Mouse (Mus musculus) thymus, postnatal 10 days (tissue): ENCODE measurements around the gene Tmprss9.

Source experiments
- DNase-seq, 2 experiments: peaks; one replicate each; pipeline ENCODE4 v3.0.0; 2021; ENCODE audit warnings: low spot score in 2 of 2

Gene Tmprss9

DNA sequence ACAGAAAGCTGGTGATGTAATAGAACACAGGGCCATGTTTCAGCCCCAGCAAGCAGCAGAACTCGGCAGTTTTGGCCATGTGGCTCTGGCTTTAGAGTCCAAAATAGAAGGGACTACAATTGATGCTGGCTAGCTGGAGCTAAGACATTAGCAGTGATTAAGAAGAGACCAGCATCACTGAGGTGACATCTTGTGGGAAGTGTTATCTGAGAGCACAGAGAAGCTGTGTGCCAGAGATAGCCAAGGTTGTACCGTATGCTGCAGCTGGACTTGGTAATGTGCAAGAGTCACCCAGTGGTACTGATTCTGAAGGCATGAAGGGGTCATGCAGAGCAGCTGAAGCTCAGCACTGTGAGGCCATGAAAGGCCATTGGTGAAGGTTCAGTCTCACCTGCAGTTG, 43.6 kb downstream of the Tmprss9 start:
- no peak for DNase-seq

DNA sequence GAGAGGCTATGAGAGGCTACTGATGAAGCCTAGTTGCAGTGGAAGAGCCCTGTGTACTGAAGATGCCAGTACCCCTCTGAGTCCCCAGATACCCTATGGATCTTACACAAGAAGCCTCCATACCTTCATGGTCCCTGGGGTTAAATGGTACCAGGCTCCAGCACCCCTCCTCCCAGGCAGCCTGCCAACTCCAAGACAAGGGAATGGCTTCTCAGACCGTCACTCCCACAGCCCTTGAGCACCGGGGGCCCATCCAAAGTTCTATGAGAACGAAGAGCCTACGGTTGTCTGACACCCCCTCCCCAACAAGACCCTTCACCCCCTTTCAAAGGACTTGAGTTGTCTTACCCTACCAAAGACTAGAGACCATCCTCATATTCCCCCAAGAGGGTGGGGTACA, 44.1 kb downstream of the Tmprss9 start:
- DNase-seq: no peak

DNA sequence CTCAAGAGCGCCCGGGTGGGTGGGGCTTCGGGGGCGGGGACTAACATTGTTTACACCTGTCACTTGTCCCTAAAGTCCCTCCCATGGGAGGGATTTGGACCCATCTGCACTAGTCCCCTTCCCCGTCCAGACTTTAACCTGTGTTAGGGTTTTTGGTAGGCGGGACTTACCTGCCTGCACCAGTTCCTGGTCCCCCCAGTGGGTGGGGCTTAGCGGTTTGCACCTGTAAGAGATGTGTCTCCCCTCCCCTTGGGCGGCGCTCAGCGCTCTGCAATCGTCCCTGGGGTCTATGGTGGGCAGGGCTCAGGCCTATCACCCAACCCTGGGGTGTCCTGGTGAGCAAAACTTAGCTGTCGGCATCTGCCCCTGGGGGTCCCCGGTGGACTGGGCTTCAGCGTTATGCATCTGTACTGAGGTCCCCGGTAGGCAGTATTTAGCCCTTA, 45.7 kb downstream of the Tmprss9 start:
- DNase-seq: no peak

DNA sequence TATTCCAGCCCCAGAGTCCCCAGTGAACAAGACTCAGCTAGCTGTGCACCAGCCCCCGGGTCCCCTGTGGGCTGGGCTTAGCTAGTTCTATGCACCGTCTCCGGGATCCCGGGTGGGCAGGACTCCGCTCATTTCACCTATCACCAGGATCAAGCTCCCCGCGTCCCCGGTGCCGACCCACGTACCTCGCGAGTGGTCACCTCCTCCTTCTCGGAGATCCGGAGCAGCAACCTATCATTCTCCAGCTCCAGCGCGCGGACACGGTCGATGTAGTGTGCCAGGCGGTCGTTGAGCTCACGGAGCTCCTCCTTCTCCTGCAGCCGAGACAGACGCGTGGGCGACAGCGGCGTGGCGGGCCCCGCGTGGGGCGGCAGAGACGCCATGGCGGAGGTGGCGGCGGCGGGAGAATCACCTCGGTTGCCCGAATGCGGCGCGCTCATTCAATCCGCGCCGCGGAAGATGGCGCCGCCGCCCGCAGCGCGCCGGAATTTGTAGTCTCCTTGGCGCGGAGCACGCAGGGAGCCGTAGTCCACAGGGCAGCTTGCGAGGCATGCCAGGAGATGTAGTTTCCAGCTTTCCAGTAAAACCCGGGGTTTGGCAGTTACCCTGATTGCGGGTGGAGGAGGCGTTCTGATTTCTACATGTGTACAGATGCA, 46.3 kb downstream of the Tmprss9 start, which contains the start of gene Lmnb2:
Gene Lmnb2 (minus strand): TSS at position 467 of the 656 bp plus-strand sequence.
- DNase-seq: peak; percentile 38 to 58

DNA sequence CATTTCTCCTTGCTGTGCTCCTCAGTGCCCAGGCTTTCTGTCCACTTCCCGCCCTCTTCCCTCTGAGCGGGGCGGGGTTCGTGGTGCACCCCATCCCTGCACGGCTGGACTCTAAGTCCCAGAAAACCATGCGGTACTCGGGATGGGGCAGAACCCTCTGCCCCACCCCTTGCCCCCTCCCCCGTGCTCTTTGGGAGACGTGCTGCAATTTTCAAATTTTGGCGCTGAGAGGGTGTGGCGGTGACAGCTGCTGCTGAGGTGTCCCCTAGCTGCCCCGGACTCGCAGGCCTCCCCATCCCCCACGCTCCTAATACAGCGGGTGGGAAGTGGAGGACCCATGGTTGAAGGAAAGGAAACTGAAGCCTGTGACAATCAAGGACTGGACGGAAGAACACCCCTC, 50.3 kb downstream of the Tmprss9 start:
- no peak for DNase-seq

DNA sequence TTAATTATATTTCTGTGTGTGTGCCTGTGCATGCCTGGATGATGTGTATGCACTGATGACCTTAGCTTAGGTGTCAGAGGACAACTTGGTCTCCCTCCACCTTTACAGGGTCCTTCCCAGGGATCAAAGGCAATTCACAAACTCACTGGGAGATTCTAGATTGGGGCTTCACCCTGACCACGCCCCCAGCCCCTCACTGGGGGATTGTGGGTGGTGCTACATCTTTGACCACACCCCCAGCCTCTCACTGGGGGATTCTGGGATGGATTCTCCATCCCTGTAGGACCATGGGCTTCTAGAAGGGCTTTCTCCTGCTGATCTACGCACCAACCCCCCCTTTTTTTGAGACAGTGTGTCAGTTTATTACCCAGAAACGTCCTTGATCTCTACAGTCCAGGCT, 53.8 kb downstream of the Tmprss9 start:
- no peak for DNase-seq

DNA sequence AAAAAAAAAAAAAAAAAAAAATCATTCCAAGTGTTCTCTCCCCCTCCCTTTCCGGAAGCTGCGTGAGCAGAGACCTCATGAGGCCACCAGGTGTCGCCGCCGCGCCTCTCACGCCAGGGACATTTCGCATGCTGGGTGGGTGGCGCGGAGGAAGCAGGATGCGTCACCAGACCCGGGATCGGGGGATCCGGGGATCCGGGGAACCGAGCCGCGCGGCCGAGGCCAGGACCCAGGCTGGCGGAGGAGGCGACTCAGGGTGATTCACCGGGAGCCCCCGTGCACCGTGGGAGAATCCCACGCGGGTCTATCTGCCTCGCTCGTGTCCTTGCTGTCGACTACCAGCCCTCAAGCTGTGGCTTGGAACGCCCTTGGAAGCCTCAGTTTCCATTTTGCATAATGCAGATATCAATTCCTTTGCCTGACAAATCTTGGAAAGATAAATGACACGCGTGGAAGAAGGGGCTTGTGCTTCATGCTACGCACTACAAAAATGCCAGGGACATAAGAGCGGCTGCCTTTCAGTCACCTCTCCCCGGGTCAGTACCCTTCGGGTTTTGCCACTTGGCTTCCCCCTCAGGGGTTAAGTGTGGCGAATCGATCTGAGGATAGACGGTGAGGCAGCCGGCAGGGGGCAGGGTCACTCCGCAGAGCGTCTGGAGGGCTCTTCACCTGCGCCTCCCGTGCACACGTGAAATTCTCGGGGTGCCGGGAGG, 57.1 kb downstream of the Tmprss9 start:
- peak; percentile 84 to 91 for DNase-seq

DNA sequence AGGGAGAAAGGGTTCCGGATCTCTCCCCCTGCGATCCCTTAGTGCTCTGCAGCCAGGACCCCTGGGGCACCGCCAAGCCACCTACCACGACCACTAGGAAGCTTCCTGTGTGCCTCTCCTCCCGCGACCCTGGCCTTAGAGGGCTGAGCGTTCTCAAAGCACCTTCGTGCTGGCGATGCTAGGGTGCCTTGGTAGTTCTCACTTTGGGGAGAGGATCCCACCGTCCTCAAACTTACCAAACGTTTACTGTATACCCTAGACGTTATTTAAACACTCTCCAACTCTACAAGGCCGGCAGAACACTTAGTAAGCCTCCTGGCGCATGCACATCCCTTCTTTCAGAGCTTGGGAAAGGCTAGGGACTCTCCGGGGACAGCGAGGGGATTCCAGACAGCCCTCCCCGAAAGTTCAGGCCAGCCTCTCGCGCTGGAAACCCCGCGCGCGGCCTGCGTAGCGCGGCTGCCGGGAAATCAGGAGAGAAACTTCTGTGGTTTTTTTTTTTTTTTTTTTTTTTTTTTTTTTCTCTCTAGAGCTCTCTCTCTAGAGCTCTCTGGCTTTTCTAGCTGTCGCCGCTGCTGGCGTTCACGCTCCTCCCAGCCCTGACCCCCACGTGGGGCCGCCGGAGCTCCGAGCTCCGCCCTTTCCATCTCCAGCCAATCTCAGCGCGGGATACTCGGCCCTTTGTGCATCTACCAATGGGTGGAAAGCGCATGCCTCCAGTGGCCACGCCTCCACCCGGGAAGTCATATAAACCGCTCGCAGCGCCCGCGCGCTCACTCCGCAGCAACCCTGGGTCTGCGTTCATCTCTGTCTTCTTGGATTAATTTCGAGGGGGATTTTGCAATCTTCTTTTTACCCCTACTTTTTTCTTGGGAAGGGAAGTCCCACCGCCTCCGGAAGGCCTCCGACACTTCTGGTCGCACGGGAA, 57.9 kb downstream of the Tmprss9 start, which contains the start of gene Gadd45b:
Gene Gadd45b (plus strand): TSS at position 775 of the 928 bp plus-strand sequence.
- DNase-seq: peak; percentile 99

DNA sequence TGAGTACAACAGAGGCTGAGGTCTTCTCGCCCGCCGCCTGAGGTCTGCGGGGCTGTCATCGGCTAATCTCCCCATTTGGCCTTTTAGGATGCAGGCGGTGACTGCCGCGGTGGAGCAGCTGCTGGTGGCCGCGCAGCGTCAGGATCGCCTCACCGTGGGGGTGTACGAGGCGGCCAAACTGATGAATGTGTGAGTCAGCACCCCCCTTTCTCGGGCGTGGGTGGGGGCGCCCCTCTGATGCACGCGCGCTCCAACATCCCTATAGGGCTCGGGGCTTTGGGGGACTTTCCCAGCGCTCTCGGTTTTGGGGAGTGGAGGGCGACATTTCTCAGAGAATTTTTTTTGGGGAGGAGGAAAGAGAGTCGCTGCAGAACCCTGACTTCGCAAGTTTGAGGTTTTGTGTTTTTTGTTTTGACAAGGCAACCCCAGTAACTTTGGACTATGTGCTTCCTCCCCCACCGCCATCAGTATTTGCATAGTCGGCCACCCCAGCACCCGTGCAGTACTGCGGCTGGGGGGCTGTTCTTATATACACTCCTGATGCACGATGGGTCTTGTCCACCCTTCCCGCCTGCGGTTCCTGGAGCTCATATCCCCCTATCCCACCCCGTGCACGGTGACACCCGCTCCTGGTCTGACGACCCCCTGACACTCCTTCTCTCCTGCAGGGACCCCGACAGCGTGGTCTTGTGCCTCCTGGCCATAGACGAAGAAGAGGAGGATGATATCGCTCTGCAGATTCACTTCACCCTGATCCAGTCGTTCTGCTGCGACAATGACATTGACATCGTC, 58.9 kb downstream of the Tmprss9 start:
- peak; percentile 36 to 43 for DNase-seq

DNA sequence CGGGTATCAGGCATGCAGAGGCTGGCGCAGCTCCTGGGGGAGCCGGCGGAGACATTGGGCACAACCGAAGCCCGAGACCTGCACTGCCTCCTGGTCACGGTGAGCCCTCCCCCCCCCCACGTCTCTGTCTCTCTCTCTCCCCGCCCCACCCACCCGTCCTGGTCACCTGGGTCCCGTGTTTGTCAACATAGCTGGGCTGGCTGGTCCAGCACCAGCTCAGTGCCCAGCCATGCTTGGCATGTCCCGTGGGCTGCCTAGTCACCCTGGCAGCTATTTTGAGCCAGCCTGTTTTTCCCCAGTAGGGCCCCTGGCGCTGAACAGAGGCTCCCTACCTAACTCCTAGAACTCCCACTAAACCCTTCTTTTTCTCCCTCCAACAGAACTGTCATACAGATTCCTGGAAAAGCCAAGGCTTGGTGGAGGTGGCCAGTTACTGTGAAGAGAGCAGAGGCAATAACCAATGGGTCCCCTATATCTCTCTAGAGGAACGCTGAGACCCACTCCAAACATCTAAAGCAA, 59.6 kb downstream of the Tmprss9 start:
- DNase-seq: no peak

DNA sequence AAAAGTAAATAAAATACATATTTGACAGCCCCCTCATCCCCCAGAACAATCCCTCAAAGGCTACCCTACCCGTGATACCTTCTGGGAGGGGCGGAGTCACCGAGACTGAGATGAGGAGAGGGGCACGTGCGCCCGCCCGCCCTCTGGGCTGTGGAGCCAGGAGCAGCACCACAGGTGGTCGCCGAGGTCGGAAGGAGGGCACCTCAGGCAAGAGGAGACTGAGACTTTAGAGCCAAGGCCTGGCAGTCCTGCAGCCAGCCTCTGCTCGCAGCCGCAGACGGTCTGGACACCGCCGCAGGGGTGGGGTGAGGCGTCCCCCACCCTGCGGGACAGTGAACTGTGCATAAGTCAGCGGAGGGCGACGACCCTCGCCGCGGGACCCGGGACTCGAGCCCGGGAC, 60.0 kb downstream of the Tmprss9 start:
- DNase-seq: peak; percentile 17 to 29

DNA sequence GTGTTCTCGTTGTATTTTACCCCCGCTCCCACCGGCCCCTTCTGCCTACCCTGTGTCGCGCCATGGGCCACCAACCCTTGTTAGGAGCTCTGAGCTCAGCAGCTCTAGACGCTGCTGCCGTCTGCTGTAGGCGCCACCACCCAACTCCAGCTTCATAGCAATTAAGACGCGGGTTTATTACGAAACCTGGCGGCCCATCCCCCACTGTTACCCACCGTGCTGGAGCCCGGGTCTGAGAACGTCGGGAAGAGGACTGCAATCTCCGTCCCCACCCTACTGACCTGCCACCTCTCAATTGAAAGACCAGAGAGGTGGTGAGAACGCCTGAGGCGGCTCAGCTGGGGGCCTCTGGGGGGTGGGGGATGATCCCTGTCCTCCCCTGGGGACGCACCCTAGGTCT, 60.6 kb downstream of the Tmprss9 start:
- peak in 1 of 2 experiments; percentile 18 for DNase-seq

DNA sequence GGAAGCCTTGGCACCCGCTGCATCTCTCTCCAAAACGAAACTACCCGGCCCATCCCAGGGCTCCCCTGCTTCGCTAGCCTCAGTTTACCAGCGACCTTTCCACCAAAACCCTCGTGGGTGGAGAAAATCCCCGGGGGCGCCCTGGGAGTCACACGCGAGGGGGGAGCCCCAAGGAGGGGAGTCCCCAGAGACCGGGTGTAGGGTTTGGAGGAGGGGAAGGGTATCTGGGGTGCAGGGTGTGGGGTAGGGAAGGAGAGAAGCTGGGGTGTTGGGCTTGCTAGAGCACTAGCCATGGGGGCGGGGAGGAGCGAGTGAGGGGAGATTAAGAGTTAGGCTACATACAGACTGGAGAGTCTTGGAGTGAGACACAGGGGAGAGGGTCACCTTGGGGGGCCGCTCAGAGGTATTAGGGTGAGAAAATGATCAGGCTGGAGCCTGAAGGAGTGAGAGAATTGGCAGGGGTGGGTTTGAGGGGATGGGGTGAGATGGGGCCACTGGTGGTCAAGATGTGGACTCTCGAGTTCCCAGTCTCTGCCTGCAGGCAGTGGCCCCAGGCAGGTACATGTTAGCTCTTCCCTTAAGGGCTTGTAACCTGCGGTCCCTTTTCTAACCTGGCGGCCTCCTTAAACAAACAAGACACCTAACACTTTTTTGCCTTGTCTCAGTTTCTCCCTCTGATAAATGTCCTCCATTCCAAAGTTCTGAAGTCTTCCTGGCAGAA, 61.2 kb downstream of the Tmprss9 start:
- no peak for DNase-seq

DNA sequence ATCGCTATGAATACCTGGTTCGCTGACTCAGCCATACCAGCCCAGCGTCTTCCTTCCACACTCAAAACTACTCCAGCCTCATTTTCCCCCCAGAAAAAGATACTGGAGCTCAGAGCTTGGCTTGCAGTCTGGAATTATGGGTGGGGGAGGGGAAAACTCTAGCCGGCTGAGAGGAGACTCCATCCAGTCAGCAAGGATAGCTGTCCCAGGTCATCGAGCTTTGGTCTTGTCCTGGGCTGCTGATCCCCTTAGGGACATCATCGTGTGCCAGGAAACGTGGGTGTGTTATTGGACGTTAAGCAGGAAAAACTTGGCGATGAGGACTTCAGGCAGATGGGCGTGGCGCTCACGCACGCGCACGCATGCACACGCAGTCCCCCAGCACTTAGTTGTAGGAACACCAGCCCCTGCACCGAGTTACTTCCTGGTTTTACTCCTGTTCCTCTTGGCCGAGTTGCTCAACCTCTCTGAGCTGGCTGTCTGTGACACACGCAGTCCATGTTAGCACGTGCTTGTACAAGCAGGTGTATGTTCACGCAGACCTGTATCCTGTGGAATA, 61.9 kb downstream of the Tmprss9 start:
- DNase-seq: no peak

DNA sequence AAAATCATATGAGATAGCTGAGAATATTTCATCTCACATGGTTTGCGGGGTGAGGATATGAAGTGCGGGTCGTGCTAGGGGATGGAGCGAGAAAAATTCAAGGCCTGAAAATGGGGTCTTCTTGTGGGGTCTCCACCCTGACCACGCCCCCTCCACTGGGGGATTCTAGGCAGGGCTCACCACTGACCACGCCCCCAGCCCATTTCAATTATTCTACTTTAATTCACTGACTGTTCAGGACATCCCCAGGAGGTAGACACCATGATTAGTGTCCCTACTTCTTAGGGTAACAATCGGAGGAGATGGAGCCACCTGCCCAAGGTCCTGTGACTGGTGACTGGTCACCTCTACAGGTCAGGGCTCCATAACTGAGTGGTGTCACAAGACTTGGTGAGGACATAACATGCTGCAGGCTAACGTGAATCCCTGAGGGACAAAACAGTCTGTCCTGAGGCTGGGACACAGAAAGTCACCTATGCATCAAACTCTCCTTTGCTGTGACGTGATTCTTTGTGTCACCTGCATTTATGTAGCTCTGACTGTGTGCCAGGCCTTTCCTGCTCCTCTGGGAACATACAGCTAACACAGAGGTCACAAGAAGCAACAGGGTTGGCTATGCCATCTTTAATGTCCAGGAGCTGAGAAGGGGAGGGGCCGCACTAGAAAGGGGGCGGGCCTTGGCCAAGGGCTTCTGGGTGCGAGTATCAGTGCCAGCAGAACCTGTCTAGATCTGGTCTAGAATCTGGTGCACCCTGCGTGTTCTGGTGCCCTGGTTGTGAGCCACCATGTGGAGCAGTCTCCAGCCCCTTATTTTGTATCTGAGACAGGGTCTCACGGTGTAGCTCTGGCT, 62.7 kb downstream of the Tmprss9 start:
- DNase-seq: no peak

DNA sequence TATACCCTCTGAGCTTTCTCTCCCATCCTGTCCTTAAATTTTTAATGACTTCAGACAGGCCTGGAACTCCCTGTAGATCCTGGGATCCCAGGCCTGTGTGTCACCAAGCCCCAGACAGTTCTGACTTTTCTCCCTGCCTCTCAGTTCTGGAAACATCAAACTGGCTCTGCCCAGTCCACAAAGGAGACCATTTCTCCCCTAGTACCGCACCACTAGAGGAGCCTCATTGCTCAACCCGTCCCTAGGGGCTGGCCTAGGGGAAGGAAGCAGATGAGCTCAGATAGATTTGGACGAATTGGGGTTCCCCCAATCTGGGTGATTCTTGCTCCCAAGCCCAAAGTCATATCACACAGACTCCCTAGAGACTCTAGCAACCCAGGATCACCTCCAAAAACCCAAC, 63.6 kb downstream of the Tmprss9 start:
- no peak for DNase-seq

DNA sequence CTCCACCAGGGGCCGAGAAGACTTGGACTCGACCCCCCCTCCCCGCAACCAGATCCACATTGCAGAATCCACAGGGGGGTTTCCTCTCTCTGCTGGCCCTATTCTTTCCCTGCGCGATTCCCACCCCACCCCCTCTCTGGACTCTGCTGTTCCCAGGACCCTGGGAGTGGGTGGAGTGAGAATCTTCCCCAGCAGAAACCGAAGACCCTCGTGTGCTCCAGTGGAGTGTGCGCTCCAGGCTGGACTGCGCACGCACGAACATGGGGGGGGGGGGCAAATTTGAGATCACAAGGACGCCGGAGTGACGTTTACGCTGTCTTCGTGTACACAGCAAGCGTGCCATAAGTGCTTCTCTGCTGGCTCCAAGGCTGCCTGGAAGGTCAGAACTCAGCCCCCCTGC, 64.0 kb downstream of the Tmprss9 start:
- no peak for DNase-seq

DNA sequence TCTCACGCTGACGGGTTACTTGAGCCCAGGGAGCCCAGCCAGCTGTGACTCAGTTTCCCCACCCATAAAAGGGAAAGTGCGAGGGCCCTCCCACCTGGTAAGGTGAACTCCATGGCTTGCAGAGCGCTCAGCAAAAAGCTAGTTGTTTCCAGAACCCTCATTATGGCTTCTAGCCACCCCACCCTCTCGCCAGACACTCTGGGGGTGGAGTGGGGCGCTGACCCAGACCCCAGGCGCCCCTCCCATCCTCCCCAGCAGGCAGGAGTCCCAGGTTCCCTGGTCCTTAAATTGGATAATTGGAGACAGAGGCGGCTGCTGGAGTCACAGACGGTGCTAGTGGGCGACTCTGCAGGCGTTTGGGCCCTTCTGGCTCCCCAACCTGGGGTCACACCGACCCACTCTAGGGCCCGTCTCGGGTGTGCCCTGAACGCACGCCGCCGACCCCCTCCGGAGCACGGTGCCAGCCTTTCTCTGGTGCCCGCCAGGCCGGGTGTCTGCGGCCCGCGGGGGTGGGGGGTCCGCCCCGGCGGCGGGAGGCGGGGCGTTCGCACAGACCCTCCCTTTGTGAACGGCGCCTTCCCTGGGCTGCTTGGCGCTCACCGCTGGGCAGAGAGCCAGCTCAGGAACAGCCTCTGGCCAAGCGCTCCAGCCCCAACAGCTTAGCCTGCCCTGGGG, 64.6 kb downstream of the Tmprss9 start:
- no peak for DNase-seq

DNA sequence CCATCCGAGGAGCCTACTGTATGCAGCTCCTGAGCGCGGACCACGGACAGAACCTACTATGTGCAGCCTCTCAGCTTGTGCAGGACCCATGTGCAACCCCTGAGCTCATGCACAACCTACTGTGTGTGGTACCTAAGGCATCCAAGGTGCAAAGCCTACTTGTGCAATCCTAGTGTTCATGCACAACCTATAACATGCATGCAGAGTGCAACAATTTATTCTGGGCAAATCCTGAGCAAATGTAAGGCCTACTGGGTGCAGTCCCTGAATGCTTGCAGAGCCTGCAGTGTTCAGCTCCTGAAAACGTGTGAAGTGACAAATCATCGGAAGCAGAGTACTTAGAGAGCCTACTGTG, 65.1 kb downstream of the Tmprss9 start:
- DNase-seq: no peak
